Mouse (Mus musculus): ENCODE measurements around the gene Sult2a7. TPM values are rescaled to one million over a fixed set of nuclear protein-coding genes. Genes with fewer than 3 reads are reported as not detected.

The Sult2a7 gene
- polyA plus RNA-seq (2012; rRNA removed), result not detected in 2 replicates

DNA sequence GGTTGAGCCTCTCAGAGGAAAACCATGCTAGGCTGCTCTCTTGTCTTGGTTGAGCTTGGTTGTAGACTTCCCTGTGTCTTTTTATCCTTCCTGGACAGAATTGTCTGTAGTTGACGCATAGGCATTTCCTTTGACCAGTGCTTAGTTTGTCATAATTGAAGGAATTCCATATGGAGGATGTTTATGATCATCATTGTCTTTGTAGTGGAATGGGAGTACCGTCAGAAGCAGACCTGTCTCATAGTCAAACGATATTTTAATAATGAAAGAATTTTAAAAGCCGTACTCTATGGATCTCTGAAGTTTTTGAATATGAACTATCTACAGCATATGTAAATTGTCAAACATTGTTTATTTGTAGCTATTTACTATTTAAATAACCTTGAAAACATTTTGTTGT is at the start of gene Sult2a7:
Sult2a7 (minus strand) TSS at position 101 of the 400 bp plus-strand sequence.
- TF ChIP-seq CTCF (IDR thresholded peaks at IDR 0.05; ENCODE audit: extremely low read depth, insufficient read length, insufficient replicate concordance, low read depth, low read length), result no peak
- no peak for TF ChIP-seq POLR2A (IDR thresholded peaks at IDR 0.05; ENCODE audit: low read depth, low read length)

DNA sequence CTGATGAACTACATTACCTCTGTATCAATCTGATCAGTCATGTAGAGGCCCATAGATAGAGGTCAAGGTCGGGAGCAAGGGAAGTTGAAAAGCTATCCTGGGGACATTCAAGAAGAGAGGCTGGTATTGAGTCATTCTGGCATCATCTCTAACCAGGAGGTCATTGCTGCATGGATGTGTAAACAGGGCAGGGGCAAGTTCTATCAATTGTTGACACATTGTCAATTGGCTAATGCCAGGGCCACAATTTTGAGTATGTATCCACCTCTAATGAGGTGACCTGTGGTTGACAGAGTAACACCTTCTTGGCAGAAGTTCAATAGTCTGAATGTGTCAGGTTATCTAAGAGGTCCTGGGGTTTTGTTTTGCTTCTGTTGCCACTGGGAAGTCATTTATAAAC is 31.2 kb upstream of the Sult2a7 start:
- Histone ChIP-seq H3K27ac (ENCODE audit: insufficient read depth, low read depth, low read length) (no peak overlapping the region), H3K4me3 (ENCODE audit: low read depth, low read length) (no peak overlapping the region), H3K4me1 (ENCODE audit: control insufficient read depth, insufficient read depth, insufficient read length, low read length) (no peaks in the 10 kb centered on the region), H3K36me3 (ENCODE audit: control insufficient read depth, insufficient read depth, low read length) (no peaks in the 10 kb centered on the region), H3K27me3 (ENCODE audit: control insufficient read depth, insufficient read depth, low read length) (no peaks in the 10 kb centered on the region)
- WGBS, result 39% methylated on average over 1 of the region's 1 CpGs
- TF ChIP-seq POLR2A (IDR thresholded peaks at IDR 0.05; ENCODE audit: low read depth, low read length) (no peak), CTCF (IDR thresholded peaks at IDR 0.05; ENCODE audit: extremely low read depth, insufficient read length, insufficient replicate concordance, low read depth, low read length) (no peak)

More for the DNA sequence above, at the start of gene Sult2a7:
- Histone ChIP-seq H3K36me3 (ENCODE audit: control insufficient read depth, insufficient read depth, low read length) (no peaks in the 10 kb centered on the region), H3K4me3 (ENCODE audit: low read depth, low read length) (no peak within 1 kb of the TSS), H3K4me1 (ENCODE audit: control insufficient read depth, insufficient read depth, insufficient read length, low read length) (no peaks in the 10 kb centered on the region), H3K27me3 (ENCODE audit: control insufficient read depth, insufficient read depth, low read length) (no peaks in the 10 kb centered on the region), H3K27ac (ENCODE audit: insufficient read depth, low read depth, low read length) (no peak within 1 kb of the TSS)
- WGBS, result 85% methylated on average over 4 of the region's 4 CpGs

DNA sequence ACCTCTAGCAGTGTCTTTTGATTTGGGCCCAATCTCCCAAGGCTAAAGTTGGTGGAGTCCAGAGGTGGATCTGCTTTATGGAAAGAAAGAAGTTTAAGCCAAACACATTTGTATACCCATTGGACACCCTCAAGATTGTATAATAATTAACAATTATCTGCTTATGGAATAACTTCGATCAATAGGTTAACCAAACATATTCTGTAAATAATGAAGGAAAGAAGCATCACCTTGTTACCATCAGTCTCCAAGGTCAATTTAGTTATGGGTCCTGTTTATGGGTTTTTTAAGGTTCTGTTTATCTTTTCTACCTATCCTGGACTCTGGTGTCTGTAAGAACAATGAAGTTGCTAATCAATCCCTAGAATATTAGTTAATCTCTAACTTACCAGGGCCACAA is 28.6 kb upstream of the Sult2a7 start:
- Histone ChIP-seq H3K4me1 (ENCODE audit: control insufficient read depth, insufficient read depth, insufficient read length, low read length) (no peaks in the 10 kb centered on the region), H3K27ac (ENCODE audit: insufficient read depth, low read depth, low read length) (no peak overlapping the region), H3K27me3 (ENCODE audit: control insufficient read depth, insufficient read depth, low read length) (no peaks in the 10 kb centered on the region), H3K4me3 (ENCODE audit: low read depth, low read length) (no peak overlapping the region), H3K36me3 (ENCODE audit: control insufficient read depth, insufficient read depth, low read length) (no peaks in the 10 kb centered on the region)
- WGBS, result 67% methylated on average over 1 of the region's 1 CpGs
- TF ChIP-seq POLR2A (IDR thresholded peaks at IDR 0.05; ENCODE audit: low read depth, low read length) (no peak), CTCF (IDR thresholded peaks at IDR 0.05; ENCODE audit: extremely low read depth, insufficient read length, insufficient replicate concordance, low read depth, low read length) (no peak)

DNA sequence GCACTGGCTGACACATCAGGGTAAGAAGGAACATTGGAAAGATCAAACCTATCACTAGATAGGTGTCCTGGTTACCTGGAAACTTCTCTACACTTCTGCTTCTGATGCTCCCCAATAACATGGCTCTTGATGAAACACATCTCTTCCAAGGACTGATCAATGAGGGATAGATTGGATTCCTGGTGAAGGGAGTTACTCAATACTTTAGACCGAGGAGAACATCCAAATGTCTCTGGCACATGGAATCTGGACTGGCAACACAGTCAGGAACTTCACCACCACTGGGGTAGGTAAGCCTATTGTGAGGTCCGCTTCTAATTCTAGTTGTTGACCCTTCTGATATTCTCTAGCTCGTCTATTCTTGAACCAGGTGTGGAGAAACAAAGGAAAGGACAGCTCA is 24.3 kb upstream of the Sult2a7 start:
- Histone ChIP-seq H3K4me3 (ENCODE audit: low read depth, low read length) (no peak overlapping the region), H3K4me1 (ENCODE audit: control insufficient read depth, insufficient read depth, insufficient read length, low read length) (no peaks in the 10 kb centered on the region), H3K27ac (ENCODE audit: insufficient read depth, low read depth, low read length) (no peak overlapping the region), H3K27me3 (ENCODE audit: control insufficient read depth, insufficient read depth, low read length) (no peaks in the 10 kb centered on the region), H3K36me3 (ENCODE audit: control insufficient read depth, insufficient read depth, low read length) (no peaks in the 10 kb centered on the region)
- 59% methylated on average over 3 of the region's 3 CpGs for WGBS
- no peak for TF ChIP-seq CTCF (IDR thresholded peaks at IDR 0.05; ENCODE audit: extremely low read depth, insufficient read length, insufficient replicate concordance, low read depth, low read length)
- no peak for TF ChIP-seq POLR2A (IDR thresholded peaks at IDR 0.05; ENCODE audit: low read depth, low read length)

DNA sequence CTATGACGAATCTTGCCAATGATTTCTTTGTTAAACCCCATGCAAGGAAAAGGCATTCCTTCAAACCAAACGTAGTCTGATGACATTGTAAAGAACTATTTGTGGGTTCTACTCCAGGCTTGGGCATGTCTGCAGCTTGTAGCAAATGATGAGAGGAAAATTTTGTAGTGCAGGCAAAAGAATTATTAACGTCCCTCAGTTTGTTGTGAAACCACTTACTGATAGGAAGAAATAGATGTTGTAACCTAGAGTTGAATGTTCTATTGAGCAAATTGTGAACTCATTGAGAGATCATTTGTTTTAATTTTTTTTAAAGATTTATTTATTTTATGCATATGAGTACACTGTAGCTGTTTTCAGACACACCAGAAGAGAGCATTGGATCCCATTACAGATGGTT is 1.1 kb downstream of the Sult2a7 start:
- H3K27ac ChIP-seq (ENCODE audit: insufficient read depth, low read depth, low read length), result no peak overlapping the region
- no peaks in the 10 kb centered on the region for H3K4me1 ChIP-seq (ENCODE audit: control insufficient read depth, insufficient read depth, insufficient read length, low read length)
- no peak overlapping the region for H3K4me3 ChIP-seq (ENCODE audit: low read depth, low read length)
- 68% methylated on average over 3 of the region's 3 CpGs for WGBS
- no peaks in the 10 kb centered on the region for H3K27me3 ChIP-seq (ENCODE audit: control insufficient read depth, insufficient read depth, low read length)
- H3K36me3 ChIP-seq (ENCODE audit: control insufficient read depth, insufficient read depth, low read length), result no peaks in the 10 kb centered on the region
- TF ChIP-seq CTCF (IDR thresholded peaks at IDR 0.05; ENCODE audit: extremely low read depth, insufficient read length, insufficient replicate concordance, low read depth, low read length), result no peak
- no peak for TF ChIP-seq POLR2A (IDR thresholded peaks at IDR 0.05; ENCODE audit: low read depth, low read length)

DNA sequence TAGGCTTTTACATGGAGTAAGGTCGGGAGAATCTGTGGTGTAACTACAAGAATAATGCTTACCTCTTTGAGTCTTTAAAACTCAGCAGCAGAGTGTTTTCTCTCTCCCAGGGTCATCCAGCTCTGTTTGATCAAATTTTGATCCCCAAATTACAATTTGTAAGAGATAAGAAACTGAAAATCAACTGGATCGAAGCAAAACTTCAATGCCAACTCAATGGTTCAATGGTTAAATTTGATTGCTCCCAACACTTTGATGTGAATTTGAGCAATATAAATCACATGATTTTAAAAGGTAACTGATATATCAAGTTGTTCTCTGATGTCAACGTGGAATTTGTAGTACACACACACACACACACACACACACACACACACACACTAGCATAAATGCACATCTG is 47.5 kb downstream of the Sult2a7 start, which contains the start of gene Sult2a8:
Sult2a8 (minus strand) TSS at position 236 of the 400 bp plus-strand sequence.
- 60% methylated on average over 3 of the region's 3 CpGs for WGBS
- no peaks in the 10 kb centered on the region for H3K36me3 ChIP-seq (ENCODE audit: control insufficient read depth, insufficient read depth, low read length)
- TF ChIP-seq POLR2A (IDR thresholded peaks at IDR 0.05; ENCODE audit: low read depth, low read length) (no peak), CTCF (IDR thresholded peaks at IDR 0.05; ENCODE audit: extremely low read depth, insufficient read length, insufficient replicate concordance, low read depth, low read length) (no peak)
- H3K4me1 ChIP-seq (ENCODE audit: control insufficient read depth, insufficient read depth, insufficient read length, low read length), result no peaks in the 10 kb centered on the region
- no peak within 1 kb of the TSS for H3K4me3 ChIP-seq (ENCODE audit: low read depth, low read length)
- no peaks in the 10 kb centered on the region for H3K27me3 ChIP-seq (ENCODE audit: control insufficient read depth, insufficient read depth, low read length)
- H3K27ac ChIP-seq (ENCODE audit: insufficient read depth, low read depth, low read length), result no peak within 1 kb of the TSS

DNA sequence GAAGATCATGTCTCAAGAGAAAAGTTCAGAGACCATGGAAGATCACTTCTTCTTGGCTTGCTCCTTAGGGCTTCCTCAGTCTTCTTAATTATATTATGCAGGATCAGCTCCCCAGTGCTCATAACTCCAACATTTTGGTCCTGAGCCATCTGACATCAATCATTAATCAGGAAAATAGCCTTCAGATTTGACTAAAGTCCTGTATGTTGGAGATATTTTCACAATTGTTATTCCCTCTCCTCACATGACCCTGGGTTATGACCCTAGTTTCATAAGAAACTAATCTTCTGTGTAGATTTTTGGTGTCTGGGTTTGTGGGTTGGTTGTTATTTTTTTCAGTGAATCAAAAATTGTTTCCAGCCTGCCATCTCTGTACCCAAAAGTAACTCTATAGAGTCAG is 54.4 kb downstream of the Sult2a7 start:
- Histone ChIP-seq H3K36me3 (ENCODE audit: control insufficient read depth, insufficient read depth, low read length) (no peaks in the 10 kb centered on the region), H3K4me3 (ENCODE audit: low read depth, low read length) (no peak overlapping the region), H3K27me3 (ENCODE audit: control insufficient read depth, insufficient read depth, low read length) (no peaks in the 10 kb centered on the region), H3K4me1 (ENCODE audit: control insufficient read depth, insufficient read depth, insufficient read length, low read length) (no peaks in the 10 kb centered on the region), H3K27ac (ENCODE audit: insufficient read depth, low read depth, low read length) (no peak overlapping the region)
- TF ChIP-seq CTCF (IDR thresholded peaks at IDR 0.05; ENCODE audit: extremely low read depth, insufficient read length, insufficient replicate concordance, low read depth, low read length) (no peak), POLR2A (IDR thresholded peaks at IDR 0.05; ENCODE audit: low read depth, low read length) (no peak)

DNA sequence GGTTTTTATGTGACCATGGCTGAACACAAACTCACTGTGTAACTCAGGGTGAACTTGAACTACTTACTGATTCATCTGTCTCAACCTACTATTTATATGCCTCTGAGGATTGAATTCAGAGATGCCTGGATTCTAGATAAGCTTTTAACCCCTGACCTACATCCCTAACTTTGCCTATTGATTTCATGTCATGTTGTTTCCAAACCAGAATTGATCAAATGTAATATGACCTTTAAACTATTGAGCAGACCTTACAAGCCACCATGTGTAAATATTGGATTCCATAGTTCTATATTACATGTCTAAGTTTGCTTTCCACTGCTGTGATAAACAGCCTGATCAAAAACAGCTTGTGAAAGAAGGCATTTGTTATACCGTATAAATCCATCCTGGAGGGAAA is 55.5 kb downstream of the Sult2a7 start:
- 54% methylated on average over 1 of the region's 1 CpGs for WGBS
- H3K27ac ChIP-seq (ENCODE audit: insufficient read depth, low read depth, low read length), result no peak overlapping the region
- no peaks in the 10 kb centered on the region for H3K27me3 ChIP-seq (ENCODE audit: control insufficient read depth, insufficient read depth, low read length)
- no peak for TF ChIP-seq CTCF (IDR thresholded peaks at IDR 0.05; ENCODE audit: extremely low read depth, insufficient read length, insufficient replicate concordance, low read depth, low read length)
- no peak for TF ChIP-seq POLR2A (IDR thresholded peaks at IDR 0.05; ENCODE audit: low read depth, low read length)
- H3K4me3 ChIP-seq (ENCODE audit: low read depth, low read length), result no peak overlapping the region
- no peaks in the 10 kb centered on the region for H3K36me3 ChIP-seq (ENCODE audit: control insufficient read depth, insufficient read depth, low read length)
- no peaks in the 10 kb centered on the region for H3K4me1 ChIP-seq (ENCODE audit: control insufficient read depth, insufficient read depth, insufficient read length, low read length)
